Mouse (Mus musculus) adrenal gland, postnatal 4 days (tissue): ENCODE results near the gene Grap. TPM values are rescaled to one million over a fixed set of nuclear protein-coding genes. Genes with fewer than 3 reads are reported as not detected.

ENCODE experiments used
- DNase-seq, 2 experiments: peaks; one replicate each; pipeline ENCODE4 v3.0.0; 2021 to 2022; ENCODE audit warnings: low spot score in 2 of 2, mixed read lengths in 2 of 2
- total RNA-seq, 2 experiments: library from RNA; stranded (reverse); gene quantifications; 2 replicates each; pipeline ENCODE4 v1.2.3; 2021

The Grap gene
- total RNA-seq, 2 experiments from 2014 or later: 9.1 to 10.8 TPM

GRCm38 (mm10) chr11:61719387-61719786 lies 66.3 kb downstream of the Grap start:
- no peak for DNase-seq

- no peak for DNase-seq
Measured at GRCm38 (mm10) chr11:61719826-61720225, 66.8 kb downstream of the Grap start.

GRCm38 (mm10) chr11:61720636-61721035 lies 67.6 kb downstream of the Grap start, which contains the start of gene Slc5a10:
Gene Slc5a10, minus strand, starts transcription at chr11:61720826.
- no peak for DNase-seq

- DNase-seq: no peak
Measured at GRCm38 (mm10) chr11:61722077-61722476, 69.0 kb downstream of the Grap start.

Other genes with a start within 250 kb of the Grap start
- gene Rnf112, start 199.1 kb upstream of the Grap start, total RNA-seq: 1 to 10 TPM; 2.9 to 4.1 TPM
- gene Mfap4, start 167.8 kb upstream of the Grap start, total RNA-seq: 10 to 100 TPM; 65.8 to 68.6 TPM
- 10 to 100 TPM; 25.9 to 28.1 TPM for gene Mapk7, start 158.9 kb upstream of the Grap start, total RNA-seq
- 10 to 100 TPM; 21.3 to 25.4 TPM for gene B9d1, start 148.1 kb upstream of the Grap start, total RNA-seq
- 10 to 100 TPM; 38.5 to 44.2 TPM for gene Epn2, start 73.6 kb upstream of the Grap start, total RNA-seq
- 1 to 10 TPM; 1.7 to 2.9 TPM for gene Fam83g, start 30.8 kb downstream of the Grap start, total RNA-seq
- 1 to 10 TPM in 1 of 2 experiments, under 1 TPM in 1; 0.23 to 5.6 TPM for gene Slc5a10, start 67.6 kb downstream of the Grap start, total RNA-seq
- gene Prpsap2, start 108.8 kb downstream of the Grap start, total RNA-seq: 10 to 100 TPM; 33.6 to 39.8 TPM
- 10 to 100 TPM; 27.6 TPM for gene Ulk2, start 201.8 kb downstream of the Grap start, total RNA-seq